Mouse (Mus musculus) midbrain, embryonic 14.5 days (tissue): ENCODE data around the gene Gripap1. TPM values are rescaled to one million over a fixed set of nuclear protein-coding genes. Genes with fewer than 3 reads are reported as not detected.

ENCODE experiments used
- ATAC-seq: fragments of 200-750 bp; cut with Nextera tagmentation; 2 replicates; pipeline ENCODE4 v1.8.0; 2017; ENCODE audit warnings: moderate number of reproducible peaks, moderate library complexity; ENCODE audit not compliant: low FRiP score, low TSS enrichment
- DNase-seq: peaks from one replicate; pipeline ENCODE4 v3.0.0-alpha.2; 2015
- H3K27ac ChIP-seq: fragments of 300-500 bp; sonication (generic); replicated peaks from 2 replicates; pipeline ENCODE4 v1.5.1; 2014; ENCODE audit warnings: mild to moderate bottlenecking, low read depth, low read length, moderate library complexity
- H3K27me3 ChIP-seq: fragments of 300-500 bp; sonication (generic); 2 replicates; pipeline ENCODE4 v1.6.1; 2014; ENCODE audit warnings: low read length, control low read depth, mixed read lengths; ENCODE audit not compliant: control insufficient read depth, insufficient read depth
- H3K36me3 ChIP-seq: fragments of 300-500 bp; sonication (generic); 2 replicates; pipeline ENCODE4 v1.6.1; 2014; ENCODE audit warnings: low read length, control low read depth; ENCODE audit not compliant: control insufficient read depth, insufficient read depth
- H3K4me1 ChIP-seq: fragments of 300-500 bp; sonication (generic); 2 replicates; pipeline ENCODE4 v1.6.1; 2014; ENCODE audit warnings: mild to moderate bottlenecking, antibody characterized with exemption, low read length, control low read depth; ENCODE audit not compliant: control insufficient read depth, insufficient read depth
- H3K4me2 ChIP-seq: fragments of 300-500 bp; sonication (generic); 2 replicates; pipeline ENCODE4 v1.6.1; 2014; ENCODE audit warnings: mild to moderate bottlenecking, low read length, moderate library complexity
- H3K4me3 ChIP-seq: fragments of 300-500 bp; sonication (generic); replicated peaks from 2 replicates; pipeline ENCODE4 v1.5.1; 2014; ENCODE audit warnings: low read depth, low read length
- H3K9ac ChIP-seq: fragments of 300-500 bp; sonication (generic); replicated peaks from 2 replicates; pipeline ENCODE4 v1.6.1; 2014; ENCODE audit warnings: mild to moderate bottlenecking, low read length, moderate library complexity
- H3K9me3 ChIP-seq: fragments of 300-500 bp; sonication (generic); 2 replicates; pipeline ENCODE4 v1.6.1; 2016; ENCODE audit warnings: low read length, control low read depth, mixed read lengths; ENCODE audit not compliant: control insufficient read depth
- WGBS: fragments of 180-500 bp; shearing (Covaris S2); extraction: QIAGEN DNeasy Blood & Tissue Kit; methylation state at CpG from one replicate; pipeline ENCODE4 v1.1.7; 2014; 5-methylcytosine and 5-hydroxymethylcytosine counted together
- polyA plus RNA-seq: library from polyadenylated mRNA; unstranded; fragments of >200 nt; fragmentation: Nextera tagmentation; extraction: Ambion mirVana; gene quantifications from 2 replicates; pipeline ENCODE4 v1.2.1, GENCODE M21; 2014

Gripap1 gene
- polyA plus RNA-seq, 1 experiment from 2014 or later, result 56.6 TPM

GRCm38 (mm10) chrX:7847845-7848244 lies 58.3 kb downstream of the Gripap1 start:
- no peak overlapping the region for H3K4me3 ChIP-seq
- DNase-seq (peak; percentile 28), ATAC-seq (no peak)
- peaks cover 10% of the 10 kb centered on the region for H3K4me1 ChIP-seq
- no peaks in the 10 kb centered on the region for H3K27me3 ChIP-seq
- no peak overlapping the region for H3K27ac ChIP-seq
- WGBS, result 79% methylated on average over 2 of the region's 2 CpGs
- no peaks in the 10 kb centered on the region for H3K9me3 ChIP-seq
- no peak overlapping the region for H3K9ac ChIP-seq
- H3K36me3 ChIP-seq, result 0 out of 2 replicates have a peak, but pooled peaks cover 5% of the 10 kb centered on the region
- H3K4me2 ChIP-seq, result no peak overlapping the region

GRCm38 (mm10) chrX:7854578-7854977 lies 65.0 kb downstream of the Gripap1 start:
- H3K27ac ChIP-seq, result no peak overlapping the region
- no peak overlapping the region for H3K4me3 ChIP-seq
- 46% methylated on average over 2 of the region's 2 CpGs for WGBS
- DNase-seq (peak; percentile 57), ATAC-seq (no peak)
- no peaks in the 10 kb centered on the region for H3K4me1 ChIP-seq
- no peak overlapping the region for H3K9ac ChIP-seq
- no peak overlapping the region for H3K4me2 ChIP-seq
- no peaks in the 10 kb centered on the region for H3K9me3 ChIP-seq
- H3K27me3 ChIP-seq, result no peaks in the 10 kb centered on the region
- 0 out of 2 replicates have a peak, but pooled peaks cover 10% of the 10 kb centered on the region for H3K36me3 ChIP-seq

GRCm38 (mm10) chrX:7859191-7859753 lies 69.7 kb downstream of the Gripap1 start:
- Histone ChIP-seq H3K4me1 (no peaks in the 10 kb centered on the region), H3K4me3 (no peak overlapping the region), H3K36me3 (0 out of 2 replicates have a peak, but pooled peaks cover 2% of the 10 kb centered on the region), H3K27me3 (no peaks in the 10 kb centered on the region), H3K9ac (no peak overlapping the region), H3K27ac (no peak overlapping the region), H3K4me2 (no peak overlapping the region), H3K9me3 (no peaks in the 10 kb centered on the region)
- ATAC-seq (no peak), DNase-seq (no peak)
- whole genome bisulfite sequencing, result 78% methylated on average over 3 of the region's 3 CpGs

GRCm38 (mm10) chrX:7863181-7863580 lies 73.6 kb downstream of the Gripap1 start:
- no peak for DNase-seq
- 90% methylated on average over 1 of the region's 1 CpGs for WGBS

GRCm38 (mm10) chrX:7864551-7864950 lies 75.0 kb downstream of the Gripap1 start:
- no peak overlapping the region for H3K4me3 ChIP-seq
- H3K27ac ChIP-seq, result no peak overlapping the region
- 87% methylated on average over 3 of the region's 3 CpGs for WGBS
- no peaks in the 10 kb centered on the region for H3K27me3 ChIP-seq
- no peaks in the 10 kb centered on the region for H3K4me1 ChIP-seq
- H3K9ac ChIP-seq, result no peak overlapping the region
- no peaks in the 10 kb centered on the region for H3K9me3 ChIP-seq
- peaks cover 9% of the 10 kb centered on the region; the same call in 1 of the 2 replicates for H3K36me3 ChIP-seq
- ATAC-seq, result no peak
- no peak overlapping the region for H3K4me2 ChIP-seq
- DNase-seq, result no peak

More at GRCm38 (mm10) chrX:7863181-7863580, 73.6 kb downstream of the Gripap1 start:
- no peak overlapping the region for H3K4me2 ChIP-seq
- ATAC-seq, result no peak
- no peak overlapping the region for H3K27ac ChIP-seq
- H3K4me1 ChIP-seq, result no peaks in the 10 kb centered on the region
- peaks cover 8% of the 10 kb centered on the region; the same call in 1 of the 2 replicates for H3K36me3 ChIP-seq
- no peak overlapping the region for H3K4me3 ChIP-seq
- no peaks in the 10 kb centered on the region for H3K9me3 ChIP-seq
- no peaks in the 10 kb centered on the region for H3K27me3 ChIP-seq
- H3K9ac ChIP-seq, result no peak overlapping the region

- WGBS, result 76% methylated on average over 2 of the region's 2 CpGs
- peaks cover 9% of the 10 kb centered on the region; the same call in 1 of the 2 replicates for H3K36me3 ChIP-seq
- no peak overlapping the region for H3K9ac ChIP-seq
- H3K9me3 ChIP-seq, result no peaks in the 10 kb centered on the region
- H3K27ac ChIP-seq, result no peak overlapping the region
- DNase-seq (no peak), ATAC-seq (no peak)
- no peak overlapping the region for H3K4me2 ChIP-seq
- no peaks in the 10 kb centered on the region for H3K27me3 ChIP-seq
- no peaks in the 10 kb centered on the region for H3K4me1 ChIP-seq
- H3K4me3 ChIP-seq, result no peak overlapping the region
Observed at GRCm38 (mm10) chrX:7865343-7865742, 75.8 kb downstream of the Gripap1 start.

- Histone ChIP-seq H3K4me1 (no peaks in the 10 kb centered on the region), H3K4me3 (no peak overlapping the region), H3K36me3 (peaks cover 9% of the 10 kb centered on the region; the same call in 1 of the 2 replicates), H3K9ac (no peak overlapping the region), H3K27ac (no peak overlapping the region), H3K9me3 (no peaks in the 10 kb centered on the region), H3K27me3 (no peaks in the 10 kb centered on the region), H3K4me2 (no peak overlapping the region)
- no peak for ATAC-seq
- no peak for DNase-seq
- WGBS, result 67% methylated on average over 2 of the region's 2 CpGs
Observed at GRCm38 (mm10) chrX:7865786-7866185, 76.2 kb downstream of the Gripap1 start.

GRCm38 (mm10) chrX:7867141-7867540 lies 77.6 kb downstream of the Gripap1 start:
- no peak overlapping the region for H3K27ac ChIP-seq
- DNase-seq (no peak), ATAC-seq (no peak)
- no peaks in the 10 kb centered on the region for H3K9me3 ChIP-seq
- no peak overlapping the region for H3K4me2 ChIP-seq
- H3K4me3 ChIP-seq, result no peak overlapping the region
- no peak overlapping the region for H3K9ac ChIP-seq
- no peaks in the 10 kb centered on the region for H3K4me1 ChIP-seq
- no peaks in the 10 kb centered on the region for H3K27me3 ChIP-seq
- 100% methylated on average over 1 of the region's 1 CpGs for WGBS
- peaks cover 12% of the 10 kb centered on the region; the same call in 1 of the 2 replicates for H3K36me3 ChIP-seq

- Histone ChIP-seq H3K9me3 (no peaks in the 10 kb centered on the region), H3K27me3 (no peaks in the 10 kb centered on the region), H3K9ac (no peak overlapping the region), H3K4me1 (no peaks in the 10 kb centered on the region), H3K36me3 (peaks cover 16% of the 10 kb centered on the region; the same call in 1 of the 2 replicates), H3K4me3 (no peak overlapping the region), H3K4me2 (no peak overlapping the region), H3K27ac (no peak overlapping the region)
- no peak for ATAC-seq
- 53% methylated on average over 2 of the region's 2 CpGs for WGBS
- no peak for DNase-seq
Observed at GRCm38 (mm10) chrX:7868506-7868905, 78.9 kb downstream of the Gripap1 start.
